Mouse (Mus musculus) hindbrain, embryonic 13.5 days (tissue): ENCODE results near the gene Ap2m1. TPM values are rescaled to one million over a fixed set of nuclear protein-coding genes. Genes with fewer than 3 reads are reported as not detected.

Experiments used
- ATAC-seq: fragments of 200-750 bp; cut with Nextera tagmentation; 2 replicates; pipeline ENCODE4 v1.8.0; 2017; ENCODE audit warnings: moderate TSS enrichment; ENCODE audit not compliant: low FRiP score
- H3K27ac ChIP-seq: fragments of 300-500 bp; sonication (generic); 2 replicates; pipeline ENCODE4 v1.5.1; 2015; ENCODE audit warnings: inconsistent platforms, mild to moderate bottlenecking, moderate library complexity
- H3K27me3 ChIP-seq: fragments of 300-500 bp; sonication (generic); 2 replicates; pipeline ENCODE4 v1.6.1; 2015; ENCODE audit warnings: mild to moderate bottlenecking, inconsistent platforms
- H3K36me3 ChIP-seq: fragments of 300-500 bp; sonication (generic); 2 replicates; pipeline ENCODE4 v1.6.1; 2015; ENCODE audit warnings: mild to moderate bottlenecking, inconsistent platforms
- H3K4me1 ChIP-seq: fragments of 300-500 bp; sonication (generic); replicated peaks from 2 replicates; pipeline ENCODE4 v1.6.1; 2015; ENCODE audit warnings: inconsistent platforms
- H3K4me2 ChIP-seq: fragments of 300-500 bp; sonication (generic); 2 replicates; pipeline ENCODE4 v1.6.1; 2015; ENCODE audit warnings: inconsistent platforms, mild to moderate bottlenecking, moderate library complexity
- H3K4me3 ChIP-seq: fragments of 300-500 bp; sonication (generic); 2 replicates; pipeline ENCODE4 v1.5.1; 2015; ENCODE audit warnings: mild to moderate bottlenecking, inconsistent platforms
- H3K9ac ChIP-seq: fragments of 300-500 bp; sonication (generic); 2 replicates; pipeline ENCODE4 v1.6.1; 2015; ENCODE audit warnings: mild to moderate bottlenecking, inconsistent platforms
- H3K9me3 ChIP-seq: fragments of 300-500 bp; sonication (generic); 2 replicates; pipeline ENCODE4 v1.6.1; 2016; ENCODE audit warnings: inconsistent platforms
- WGBS: fragments of 180-500 bp; shearing (Covaris S2); methylation state at CpG from one replicate; pipeline ENCODE4 v1.1.7; 2015; 5-methylcytosine and 5-hydroxymethylcytosine counted together
- polyA plus RNA-seq: library from polyadenylated mRNA; unstranded; fragments of >200 nt; fragmentation: Nextera tagmentation; extraction: Ambion mirVana; gene quantifications from 2 replicates; pipeline ENCODE4 v1.2.1, GENCODE M21; 2015

The Ap2m1 gene
- polyA plus RNA-seq, 1 experiment from 2014 or later = 1,101 TPM

- Histone ChIP-seq H3K4me3 (peak overlapping the region; percentile 91), H3K4me2 (peak overlapping the region; percentile 94), H3K27ac (peak overlapping the region; percentile 90), H3K27me3 (no peaks in the 10 kb centered on the region), H3K9me3 (no peaks in the 10 kb centered on the region), H3K9ac (peak overlapping the region; percentile 99), H3K36me3 (peaks cover 60% of the 10 kb centered on the region), H3K4me1 (peaks cover 27% of the 10 kb centered on the region)
- ATAC-seq = no peak
- WGBS = 39% methylated on average over 8 of the region's 9 CpGs
Observed at GRCm38 (mm10) chr16:20536081-20536665, 895 bp downstream of the Ap2m1 start.

GRCm38 (mm10) chr16:20537071-20537471 is 1.8 kb downstream of the Ap2m1 start:
- Histone ChIP-seq H3K4me3 (peak overlapping the region; percentile 91), H3K36me3 (peaks cover 60% of the 10 kb centered on the region), H3K9me3 (no peaks in the 10 kb centered on the region), H3K27ac (peak overlapping the region; percentile 64; the same call in 1 of the 2 replicates), H3K9ac (peak overlapping the region; percentile 99), H3K4me1 (peaks cover 27% of the 10 kb centered on the region), H3K4me2 (peak overlapping the region; percentile 94), H3K27me3 (no peaks in the 10 kb centered on the region)
- WGBS = 26% methylated on average over 5 of the region's 5 CpGs
- ATAC-seq = no peak

- peak overlapping the region; percentile 94 for H3K4me2 ChIP-seq
- 41% methylated on average over 6 of the region's 6 CpGs for WGBS
- peaks cover 61% of the 10 kb centered on the region for H3K36me3 ChIP-seq
- no peaks in the 10 kb centered on the region for H3K9me3 ChIP-seq
- no peak overlapping the region for H3K27ac ChIP-seq
- no peak for ATAC-seq
- no peaks in the 10 kb centered on the region for H3K27me3 ChIP-seq
- peak overlapping the region; percentile 91 for H3K4me3 ChIP-seq
- peak overlapping the region; percentile 99 for H3K9ac ChIP-seq
- H3K4me1 ChIP-seq = peaks cover 27% of the 10 kb centered on the region
Observed at GRCm38 (mm10) chr16:20537601-20538320, 2.5 kb downstream of the Ap2m1 start.

- H3K9ac ChIP-seq = no peak overlapping the region
- 82% methylated on average over 3 of the region's 3 CpGs for WGBS
- H3K4me1 ChIP-seq = peaks cover 27% of the 10 kb centered on the region
- no peak for ATAC-seq
- H3K27ac ChIP-seq = no peak overlapping the region
- no peaks in the 10 kb centered on the region for H3K27me3 ChIP-seq
- no peak overlapping the region for H3K4me3 ChIP-seq
- no peaks in the 10 kb centered on the region for H3K9me3 ChIP-seq
- no peak overlapping the region for H3K4me2 ChIP-seq
- peaks cover 67% of the 10 kb centered on the region for H3K36me3 ChIP-seq
Observed at GRCm38 (mm10) chr16:20539649-20540048, 4.4 kb downstream of the Ap2m1 start.

GRCm38 (mm10) chr16:20540438-20540837 is 5.2 kb downstream of the Ap2m1 start:
- Histone ChIP-seq H3K36me3 (peaks cover 75% of the 10 kb centered on the region), H3K27ac (no peak overlapping the region), H3K27me3 (no peaks in the 10 kb centered on the region), H3K4me3 (no peak overlapping the region), H3K4me1 (peaks cover 27% of the 10 kb centered on the region), H3K4me2 (no peak overlapping the region), H3K9ac (no peak overlapping the region), H3K9me3 (no peaks in the 10 kb centered on the region)
- WGBS = 92% methylated on average over 4 of the region's 4 CpGs
- ATAC-seq = no peak

GRCm38 (mm10) chr16:20545696-20546095 is 10.4 kb downstream of the Ap2m1 start:
- peaks cover 60% of the 10 kb centered on the region for H3K36me3 ChIP-seq
- no peak overlapping the region for H3K9ac ChIP-seq
- peaks cover 20% of the 10 kb centered on the region for H3K4me1 ChIP-seq
- no peak overlapping the region for H3K27ac ChIP-seq
- no peaks in the 10 kb centered on the region for H3K9me3 ChIP-seq
- no peaks in the 10 kb centered on the region for H3K27me3 ChIP-seq
- no peak overlapping the region for H3K4me3 ChIP-seq
- H3K4me2 ChIP-seq = no peak overlapping the region
- WGBS = 92% methylated on average over 10 of the region's 10 CpGs
- ATAC-seq = no peak

GRCm38 (mm10) chr16:20547423-20547822 is 12.1 kb downstream of the Ap2m1 start:
- H3K4me1 ChIP-seq = peaks cover 20% of the 10 kb centered on the region
- WGBS = 63% methylated on average over 5 of the region's 5 CpGs
- H3K9ac ChIP-seq = peak overlapping the region; percentile 78
- H3K4me2 ChIP-seq = peak overlapping the region; percentile 90
- H3K9me3 ChIP-seq = no peaks in the 10 kb centered on the region
- peak overlapping the region; percentile 84 for H3K4me3 ChIP-seq
- H3K27me3 ChIP-seq = no peaks in the 10 kb centered on the region
- peaks cover 59% of the 10 kb centered on the region for H3K36me3 ChIP-seq
- no peak for ATAC-seq
- H3K27ac ChIP-seq = 0 out of 2 replicates have a peak overlapping the region, but pooled peaks have one; percentile 80

GRCm38 (mm10) chr16:20548096-20548948 is 13.0 kb downstream of the Ap2m1 start, which contains the start of gene Abcf3:
Gene Abcf3 (plus strand): TSS chr16:20548577.
- H3K4me1 ChIP-seq = peaks cover 20% of the 10 kb centered on the region
- peak; percentile 99 for ATAC-seq
- peak within 1 kb of the TSS; percentile 80 for H3K27ac ChIP-seq
- H3K4me2 ChIP-seq = peak within 1 kb of the TSS; percentile 90
- no peaks in the 10 kb centered on the region for H3K27me3 ChIP-seq
- WGBS = under 1% methylated on average over 56 of the region's 56 CpGs
- H3K9ac ChIP-seq = peak within 1 kb of the TSS; percentile 90
- no peaks in the 10 kb centered on the region for H3K9me3 ChIP-seq
- H3K36me3 ChIP-seq = peaks cover 60% of the 10 kb centered on the region
- peak within 1 kb of the TSS; percentile 84 for H3K4me3 ChIP-seq

GRCm38 (mm10) chr16:20549161-20549560 is 13.9 kb downstream of the Ap2m1 start:
- H3K9ac ChIP-seq = peak overlapping the region; percentile 90
- H3K4me1 ChIP-seq = peaks cover 20% of the 10 kb centered on the region
- H3K9me3 ChIP-seq = no peaks in the 10 kb centered on the region
- peak overlapping the region; percentile 90 for H3K4me2 ChIP-seq
- no peak overlapping the region for H3K27ac ChIP-seq
- H3K36me3 ChIP-seq = peaks cover 60% of the 10 kb centered on the region
- peak overlapping the region; percentile 84 for H3K4me3 ChIP-seq
- 55% methylated on average over 9 of the region's 9 CpGs for WGBS
- no peak for ATAC-seq
- H3K27me3 ChIP-seq = no peaks in the 10 kb centered on the region

GRCm38 (mm10) chr16:20551691-20552090 is 16.4 kb downstream of the Ap2m1 start:
- Histone ChIP-seq H3K4me1 (peaks cover 20% of the 10 kb centered on the region), H3K27ac (no peak overlapping the region), H3K4me2 (no peak overlapping the region), H3K27me3 (no peaks in the 10 kb centered on the region), H3K9ac (no peak overlapping the region), H3K4me3 (no peak overlapping the region), H3K9me3 (no peaks in the 10 kb centered on the region), H3K36me3 (peaks cover 59% of the 10 kb centered on the region)
- no peak for ATAC-seq
- 95% methylated on average over 5 of the region's 5 CpGs for WGBS

GRCm38 (mm10) chr16:20552594-20552993 is 17.3 kb downstream of the Ap2m1 start:
- Histone ChIP-seq H3K4me1 (peaks cover 16% of the 10 kb centered on the region), H3K27ac (no peak overlapping the region), H3K27me3 (no peaks in the 10 kb centered on the region), H3K9me3 (no peaks in the 10 kb centered on the region), H3K4me2 (no peak overlapping the region), H3K36me3 (peaks cover 66% of the 10 kb centered on the region), H3K9ac (no peak overlapping the region), H3K4me3 (no peak overlapping the region)
- 96% methylated on average over 1 of the region's 1 CpGs for WGBS
- ATAC-seq = no peak

- Histone ChIP-seq H3K27me3 (no peaks in the 10 kb centered on the region), H3K36me3 (peaks cover 88% of the 10 kb centered on the region), H3K9me3 (no peaks in the 10 kb centered on the region), H3K4me2 (no peak overlapping the region), H3K4me3 (no peak overlapping the region), H3K9ac (no peak overlapping the region), H3K4me1 (peaks cover under 1% of the 10 kb centered on the region; the same call in 1 of the 2 replicates), H3K27ac (no peak overlapping the region)
- no peak for ATAC-seq
- 88% methylated on average over 6 of the region's 6 CpGs for WGBS
Observed at GRCm38 (mm10) chr16:20555000-20555399, 19.7 kb downstream of the Ap2m1 start.
